Mouse (Mus musculus) heart, adult 11 months (tissue): Measurements from ENCODE around the gene Ggct.
A peak's percentile ranks its signal among the peaks of the same experiment; 100 is the strongest.

Source experiments
- DNase-seq: peaks from one replicate; pipeline ENCODE4 v3.0.0; 2022

Gene Ggct

DNA sequence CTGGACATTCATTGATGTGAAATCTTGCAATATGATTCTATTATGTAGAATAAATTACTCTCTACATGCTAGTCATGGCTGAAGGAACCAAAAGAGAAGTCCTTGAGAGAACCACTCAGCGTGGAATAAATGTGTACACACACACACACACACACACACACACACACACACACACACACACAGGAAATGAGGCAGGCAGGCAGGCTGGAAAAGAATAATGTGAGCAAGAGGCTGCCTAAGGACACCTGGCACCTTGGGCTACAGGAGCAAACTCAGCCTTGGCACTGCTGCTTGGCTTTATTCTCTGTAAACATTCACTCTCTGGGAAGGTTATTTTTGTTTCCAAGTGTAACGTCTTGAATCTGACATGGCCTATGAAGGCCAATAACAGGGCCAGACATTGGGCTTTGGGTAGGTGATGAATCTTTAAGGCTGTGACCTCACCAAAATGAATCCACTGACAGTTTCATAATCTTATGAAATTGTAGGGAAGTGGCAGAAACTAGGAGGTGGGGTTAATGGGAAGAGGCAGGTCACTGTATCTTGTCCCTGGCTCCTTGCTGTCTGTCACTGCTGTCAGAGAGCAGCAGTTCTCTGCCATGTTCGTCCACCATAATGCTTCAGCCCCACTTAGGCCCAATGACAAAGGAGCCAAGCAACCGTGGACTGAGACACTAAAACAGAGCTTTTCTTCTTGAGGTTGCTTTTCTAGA, 46.4 kb downstream of the Ggct start:
- no peak for DNase-seq

DNA sequence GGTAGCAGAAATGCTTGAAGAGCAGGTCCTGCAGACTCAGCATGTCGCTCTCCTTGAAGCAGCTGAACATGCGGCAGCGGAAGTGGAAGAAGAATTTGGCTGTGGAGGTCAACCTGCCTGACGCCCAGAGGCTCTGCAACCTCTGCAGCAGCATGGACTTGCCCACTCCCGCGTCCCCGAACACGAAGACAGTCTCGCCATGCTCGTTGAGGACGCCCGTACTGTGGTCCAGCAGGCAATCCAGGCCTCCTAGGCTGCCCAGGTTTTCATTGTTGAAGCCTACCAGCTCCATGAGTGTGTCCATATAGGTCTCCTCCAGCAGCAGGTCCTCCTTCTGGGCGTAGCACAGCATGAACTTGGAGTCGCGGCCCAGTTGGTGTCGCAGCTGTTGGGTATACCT, 48.2 kb downstream of the Ggct start:
- no peak for DNase-seq

DNA sequence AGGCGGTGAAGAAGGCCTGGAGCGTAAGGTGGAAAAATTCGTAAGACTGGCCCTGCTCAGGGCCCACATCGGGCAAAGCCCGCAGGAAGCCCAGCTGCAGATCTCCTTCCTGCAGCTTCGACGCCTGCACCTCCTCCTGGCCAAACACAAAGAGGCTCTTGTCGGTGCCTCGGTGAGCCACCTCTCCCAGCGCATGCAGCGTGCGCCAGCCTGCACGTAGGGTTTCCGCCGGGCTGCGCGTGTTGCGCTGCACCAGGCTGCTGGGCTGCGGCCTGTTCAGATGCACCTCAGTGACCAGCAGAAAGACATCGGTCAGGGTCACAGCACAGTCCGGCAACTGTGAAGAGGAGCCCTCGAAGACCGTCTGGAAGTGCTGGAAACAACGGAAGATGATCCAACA, 49.0 kb downstream of the Ggct start:
- no peak for DNase-seq

- DNase-seq, result peak; percentile 94
Observed at GRCm38 (mm10) chr6:54943292-54943691, 49.5 kb downstream of the Ggct start.

DNA sequence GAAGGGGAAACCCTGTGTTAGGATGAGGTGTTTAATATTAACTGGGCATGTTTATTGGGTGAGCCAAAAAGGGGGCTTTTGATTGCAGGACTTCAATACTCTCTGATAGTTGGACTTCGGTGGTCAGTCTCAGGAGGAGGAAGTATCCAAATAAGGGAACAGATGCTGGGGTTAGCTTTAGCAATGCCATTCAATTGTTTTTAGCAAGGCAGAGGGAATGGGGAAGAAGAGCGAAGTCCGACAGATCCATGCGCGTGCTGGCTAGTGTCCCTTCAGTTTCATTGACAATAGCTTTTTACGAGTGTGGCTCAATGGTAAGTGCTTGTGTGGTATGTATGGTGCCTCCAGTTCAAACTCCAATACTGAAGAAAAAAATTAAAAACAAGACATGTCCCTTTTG, 51.6 kb downstream of the Ggct start:
- DNase-seq, result no peak

DNA sequence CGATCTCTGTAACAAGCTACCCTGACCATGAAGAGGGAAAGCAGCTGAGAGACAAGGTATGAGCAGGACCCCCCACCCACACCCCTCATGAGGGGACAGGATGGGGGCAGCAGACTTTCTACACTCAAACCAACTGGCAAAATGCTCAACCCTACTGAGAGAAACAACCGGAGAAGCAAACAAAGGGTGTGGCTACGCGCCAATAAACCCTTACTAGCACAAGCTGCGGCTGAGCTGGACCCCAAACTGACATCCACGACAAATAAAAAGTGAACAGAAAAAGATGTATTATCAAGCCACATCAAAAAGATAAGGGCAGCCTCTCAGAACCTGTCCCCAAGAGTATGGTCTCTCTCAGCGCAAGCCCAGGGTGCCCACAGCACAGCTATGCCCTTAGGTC, 52.6 kb downstream of the Ggct start:
- no peak for DNase-seq

GRCm38 (mm10) chr6:54939631-54940030, 53.1 kb downstream of the Ggct start:
- DNase-seq, result peak; percentile 99

GRCm38 (mm10) chr6:54936496-54936895, 56.3 kb downstream of the Ggct start:
- peak; percentile 74 for DNase-seq

DNA sequence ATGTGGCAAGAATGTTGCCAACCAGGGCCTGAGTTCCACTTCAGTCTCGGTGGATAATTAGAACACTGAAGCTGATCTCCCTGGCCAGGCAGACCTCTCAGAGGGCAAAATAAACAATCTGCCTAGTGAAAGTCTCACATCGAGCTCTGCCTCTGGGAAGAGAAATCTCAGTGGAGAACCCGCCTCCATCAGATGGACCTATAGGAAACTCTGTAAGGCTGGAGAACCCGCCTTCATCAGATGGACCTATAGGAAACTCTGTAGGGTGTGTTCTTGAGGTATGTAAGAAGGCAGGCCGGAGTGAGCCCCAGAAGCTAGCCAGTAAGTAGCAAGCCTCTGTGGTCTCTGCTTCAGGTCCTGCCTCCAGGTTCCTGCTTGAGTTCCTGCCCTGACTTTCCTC, 57.8 kb downstream of the Ggct start:
- peak; percentile 68 for DNase-seq

DNA sequence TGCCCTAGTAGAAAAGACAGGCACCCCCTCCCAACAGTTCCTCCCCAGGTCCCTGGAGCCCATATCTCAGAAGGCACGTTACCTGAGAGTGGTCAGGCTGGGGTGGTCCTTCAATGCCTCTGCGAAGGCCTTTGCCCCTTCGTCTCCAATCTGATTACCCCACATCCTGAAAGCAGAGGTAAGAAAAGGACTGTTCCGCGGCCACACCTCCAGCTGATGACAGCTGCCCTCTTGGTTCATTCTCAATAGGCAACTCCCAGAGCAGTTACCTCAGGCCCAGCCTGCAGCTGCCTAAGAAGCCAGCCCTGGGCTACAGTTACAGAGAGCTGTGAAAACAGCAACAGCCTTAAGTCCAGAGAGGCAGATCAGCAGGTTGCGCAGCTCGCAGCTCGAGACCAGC, 58.4 kb downstream of the Ggct start:
- peak; percentile 89 for DNase-seq

DNA sequence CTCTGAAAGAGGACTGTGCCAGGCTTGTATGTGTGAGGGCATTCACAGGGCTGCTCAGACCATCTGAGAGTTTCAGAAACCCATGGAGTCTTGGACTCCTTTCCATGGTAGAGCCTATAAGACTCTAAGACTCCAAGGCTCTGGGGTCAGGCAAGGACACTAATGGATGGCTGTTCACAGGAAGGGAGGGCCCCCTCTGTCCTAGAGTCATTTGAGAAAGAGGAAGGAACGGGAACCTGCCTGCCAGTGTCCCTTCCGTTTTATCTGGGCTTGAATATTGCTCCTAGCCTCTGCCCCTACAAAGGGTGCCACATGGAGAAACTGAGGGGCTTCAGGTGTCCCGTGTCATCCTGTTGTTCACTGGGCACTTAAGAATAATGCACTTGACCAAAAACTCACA, 58.9 kb downstream of the Ggct start:
- DNase-seq, result peak; percentile 96

GRCm38 (mm10) chr6:54933216-54933615, 59.5 kb downstream of the Ggct start:
- peak; percentile 87 for DNase-seq
